Mouse (Mus musculus) kidney, postnatal 4 days (tissue): ENCODE data around the gene Smchd1.
"Not testable (repeated sequence)": the region's sequence is repeated elsewhere in the genome, so short reads cannot be mapped to it uniquely, and the experiment has no call there.

Source experiments
- DNase-seq, 2 experiments: peaks; one replicate each; pipeline ENCODE4 v3.0.0; 2021; ENCODE audit warnings: mixed read lengths in 2 of 2

Smchd1 gene

GRCm38 (mm10) chr17:71444126-71444525 lies 31.0 kb downstream of the Smchd1 start:
- no peak for DNase-seq

GRCm38 (mm10) chr17:71443273-71443672 lies 31.9 kb downstream of the Smchd1 start:
- no peak for DNase-seq

- not testable (repeated sequence) for DNase-seq
Measured at GRCm38 (mm10) chr17:71422502-71422901, 52.6 kb downstream of the Smchd1 start.

GRCm38 (mm10) chr17:71419448-71419847 lies 55.7 kb downstream of the Smchd1 start:
- DNase-seq = not testable (repeated sequence)

- no peak for DNase-seq
Measured at GRCm38 (mm10) chr17:71417008-71417407, 58.1 kb downstream of the Smchd1 start.

GRCm38 (mm10) chr17:71387401-71387800 lies 87.7 kb downstream of the Smchd1 start:
- DNase-seq = no peak

- DNase-seq = no peak
Measured at GRCm38 (mm10) chr17:71380346-71380745, 94.8 kb downstream of the Smchd1 start.

GRCm38 (mm10) chr17:71377901-71378300 lies 97.2 kb downstream of the Smchd1 start:
- no peak for DNase-seq

- DNase-seq = no peak
Measured at GRCm38 (mm10) chr17:71355526-71355925, 119.6 kb downstream of the Smchd1 start.

- DNase-seq = no peak
Measured at GRCm38 (mm10) chr17:71354205-71354604, 120.9 kb downstream of the Smchd1 start.

- no peak for DNase-seq
Measured at GRCm38 (mm10) chr17:71348188-71348587, 127.0 kb downstream of the Smchd1 start.

GRCm38 (mm10) chr17:71342006-71342405 lies 133.1 kb downstream of the Smchd1 start:
- no peak for DNase-seq

GRCm38 (mm10) chr17:71338627-71339026 lies 136.5 kb downstream of the Smchd1 start:
- no peak for DNase-seq

GRCm38 (mm10) chr17:71337546-71337945 lies 137.6 kb downstream of the Smchd1 start:
- DNase-seq = no peak

GRCm38 (mm10) chr17:71336421-71336820 lies 138.7 kb downstream of the Smchd1 start:
- DNase-seq = peak in 1 of 2 experiments; percentile 35

- DNase-seq = peak in 1 of 2 experiments; percentile 33
Measured at GRCm38 (mm10) chr17:71332298-71332697, 142.8 kb downstream of the Smchd1 start.

- not testable (repeated sequence) for DNase-seq
Measured at GRCm38 (mm10) chr17:71320731-71321130, 154.4 kb downstream of the Smchd1 start.

GRCm38 (mm10) chr17:71319361-71319760 lies 155.8 kb downstream of the Smchd1 start:
- DNase-seq = no peak

- no peak for DNase-seq
Measured at GRCm38 (mm10) chr17:71317571-71317970, 157.6 kb downstream of the Smchd1 start.

- no peak for DNase-seq
Measured at GRCm38 (mm10) chr17:71314315-71314714, 160.8 kb downstream of the Smchd1 start.

GRCm38 (mm10) chr17:71311340-71312171 lies 163.6 kb downstream of the Smchd1 start, which contains the start of gene Emilin2:
Gene Emilin2 (minus strand): TSS chr17:71311978.
- DNase-seq = peak; percentile 22 to 47

- peak; percentile 51 to 66 for DNase-seq
Measured at GRCm38 (mm10) chr17:71310486-71311339, 164.4 kb downstream of the Smchd1 start.

GRCm38 (mm10) chr17:71309711-71310485 lies 165.2 kb downstream of the Smchd1 start:
- DNase-seq = peak; percentile 11 to 15
